Mouse (Mus musculus): ENCODE data around the gene Ccl20. TPM values are rescaled to one million over a fixed set of nuclear protein-coding genes. Genes with fewer than 3 reads are reported as not detected.

Gene Ccl20
- polyA plus RNA-seq, 1 experiment = not detected

GRCm38 (mm10) chr1:83161658-83162057 is 45.1 kb downstream of the Ccl20 start:
- Histone ChIP-seq H3K9me3 (0 out of 2 replicates have a peak, but pooled peaks cover 5% of the 10 kb centered on the region), H3K36me3 (replicated peaks; ENCODE audit: low read length) (no peaks in the 10 kb centered on the region), H3K4me1 (no peaks in the 10 kb centered on the region), H3K4me3 (replicated peaks) (no peak overlapping the region), H3K27me3 (replicated peaks) (no peaks in the 10 kb centered on the region)
- TF ChIP-seq GATA1 (IDR thresholded peaks at IDR 0.05; ENCODE audit: borderline replicate concordance, low read length) = no peak
- TF ChIP-seq FLI1 (IDR thresholded peaks at IDR 0.05; ENCODE audit: low read length) = no peak

GRCm38 (mm10) chr1:83164027-83164426 is 47.5 kb downstream of the Ccl20 start:
- no peaks in the 10 kb centered on the region for H3K27me3 ChIP-seq (replicated peaks)
- 0 out of 2 replicates have a peak, but pooled peaks cover 5% of the 10 kb centered on the region for H3K9me3 ChIP-seq
- TF ChIP-seq GATA1 (IDR thresholded peaks at IDR 0.05; ENCODE audit: borderline replicate concordance, low read length) (no peak), FLI1 (IDR thresholded peaks at IDR 0.05; ENCODE audit: low read length) (no peak)
- no peaks in the 10 kb centered on the region for H3K36me3 ChIP-seq (replicated peaks; ENCODE audit: low read length)
- H3K4me1 ChIP-seq = no peaks in the 10 kb centered on the region
- H3K4me3 ChIP-seq (replicated peaks) = no peak overlapping the region

Other genes starting within 250 kb of the Ccl20 start
- gene A030005L19Rik, start 203.4 kb upstream of the Ccl20 start, polyA plus RNA-seq (2012; ENCODE audit: insufficient read depth, low replicate concordance) = not detected in 2 replicates
- gene A030014E15Rik, start 191.8 kb upstream of the Ccl20 start, polyA plus RNA-seq (2012; ENCODE audit: insufficient read depth, low replicate concordance) = 0.16 TPM in 1 of 2 replicates, not detected in the other
- gene Gm6217, start 185.4 kb upstream of the Ccl20 start, polyA plus RNA-seq (2012; ENCODE audit: insufficient read depth, low replicate concordance) = not detected in 2 replicates
- gene A030003K21Rik, start 173.4 kb upstream of the Ccl20 start, polyA plus RNA-seq (2012; ENCODE audit: insufficient read depth, low replicate concordance) = not detected in 2 replicates
- gene Gm7544, start 160.8 kb upstream of the Ccl20 start, polyA plus RNA-seq (2012; ENCODE audit: insufficient read depth, low replicate concordance) = not detected in 2 replicates
- not detected in 2 replicates for gene Gm47955, start 156.5 kb upstream of the Ccl20 start, polyA plus RNA-seq (2012; ENCODE audit: insufficient read depth, low replicate concordance)
- gene Gm47959, start 116.2 kb upstream of the Ccl20 start, polyA plus RNA-seq (2012; ENCODE audit: insufficient read depth, low replicate concordance) = not detected in 2 replicates
- not detected in 2 replicates for gene Slc19a3, start 78.3 kb upstream of the Ccl20 start, polyA plus RNA-seq (2012; ENCODE audit: insufficient read depth, low replicate concordance)
- not detected in 2 replicates for gene Krtap28-10, start 74.3 kb upstream of the Ccl20 start, polyA plus RNA-seq (2012; ENCODE audit: insufficient read depth, low replicate concordance)
- not detected in 2 replicates for gene Gm47969, start 71.8 kb upstream of the Ccl20 start, polyA plus RNA-seq (2012; ENCODE audit: insufficient read depth, low replicate concordance)
- gene A030005K14Rik, start 57.4 kb upstream of the Ccl20 start, polyA plus RNA-seq (2012; ENCODE audit: insufficient read depth, low replicate concordance) = not detected in 2 replicates
- 1.9 TPM in 1 of 2 replicates, not detected in the other for gene Krtap28-13, start 55.8 kb upstream of the Ccl20 start, polyA plus RNA-seq (2012; ENCODE audit: insufficient read depth, low replicate concordance)
- gene Daw1, start 43.0 kb downstream of the Ccl20 start, polyA plus RNA-seq (2012; ENCODE audit: insufficient read depth, low replicate concordance) = not detected in 2 replicates